Mouse (Mus musculus) kidney, postnatal 4 days (tissue): Measurements from ENCODE around the gene Olfr305.
"Not testable (repeated sequence)": the region's sequence is repeated elsewhere in the genome, so short reads cannot be mapped to it uniquely, and the experiment has no call there.

Experiments
- DNase-seq, 2 experiments: peaks; one replicate each; pipeline ENCODE4 v3.0.0; 2021; ENCODE audit warnings: mixed read lengths in 2 of 2

Olfr305 gene

GRCm38 (mm10) chr7:86366828-86367227 lies at the start of gene Olfr305:
Olfr305 (minus strand) TSS chr7:86366928.
- no peak for DNase-seq

GRCm38 (mm10) chr7:86403546-86403945 lies 36.8 kb upstream of the Olfr305 start, which contains the start of gene Olfr301:
Olfr301 (plus strand) TSS chr7:86403846.
- no peak for DNase-seq

GRCm38 (mm10) chr7:86397689-86398088 lies 31.0 kb upstream of the Olfr305 start, which contains the start of gene Olfr303:
Olfr303 (minus strand) TSS chr7:86397789.
- DNase-seq: no peak

- no peak for DNase-seq
Observed at GRCm38 (mm10) chr7:86386558-86386957, 19.8 kb upstream of the Olfr305 start, which contains the start of gene Olfr304. Olfr304 (minus strand) TSS chr7:86386658.

GRCm38 (mm10) chr7:86385769-86386168 lies 19.0 kb upstream of the Olfr305 start:
- no peak for DNase-seq

- not testable (repeated sequence) for DNase-seq
Observed at GRCm38 (mm10) chr7:86346296-86346695, 20.4 kb downstream of the Olfr305 start.

GRCm38 (mm10) chr7:86344253-86344652 lies 22.5 kb downstream of the Olfr305 start:
- no peak for DNase-seq

GRCm38 (mm10) chr7:86342881-86343565 lies 23.7 kb downstream of the Olfr305 start:
- DNase-seq: no peak

- no peak for DNase-seq
Observed at GRCm38 (mm10) chr7:86337486-86337885, 29.2 kb downstream of the Olfr305 start, which contains the start of gene Olfr307. Olfr307 (minus strand) TSS chr7:86337586.

- DNase-seq: no peak
Observed at GRCm38 (mm10) chr7:86325530-86325929, 41.2 kb downstream of the Olfr305 start, which contains the start of gene Olfr308. Olfr308 (minus strand) TSS chr7:86325630.

GRCm38 (mm10) chr7:86321323-86321722 lies 45.4 kb downstream of the Olfr305 start:
- no peak for DNase-seq

- no peak for DNase-seq
Observed at GRCm38 (mm10) chr7:86313608-86314007, 53.1 kb downstream of the Olfr305 start, which contains the start of gene Olfr309. Olfr309 (minus strand) TSS chr7:86313708.
